Mouse (Mus musculus) layer of hippocampus, adult 11-12 months (tissue): ENCODE results near the gene Afap1l2.

Experiments used
- DNase-seq: peaks from one replicate; pipeline ENCODE4 v3.0.0; 2022; ENCODE audit warnings: low spot score

The Afap1l2 gene

DNA sequence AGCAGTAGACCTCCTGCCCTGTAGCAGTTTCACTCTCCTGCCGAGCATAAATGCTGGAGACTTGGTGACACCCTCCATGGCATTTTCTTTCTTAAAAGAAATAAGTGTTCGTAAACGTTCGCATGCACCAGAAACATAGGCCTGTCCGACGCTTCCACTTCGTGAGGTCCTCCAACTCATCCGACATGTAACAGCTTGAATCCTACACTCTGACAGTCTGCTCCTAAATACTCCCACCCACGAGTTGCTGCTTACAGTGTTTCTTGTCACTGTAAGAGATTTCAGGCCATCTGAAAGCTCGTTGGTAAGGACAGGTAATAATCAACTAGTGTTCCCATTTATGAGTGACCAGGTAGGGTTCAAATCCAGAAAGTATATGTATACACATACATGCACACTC is 120.1 kb downstream of the Afap1l2 start:
- no peak for DNase-seq

DNA sequence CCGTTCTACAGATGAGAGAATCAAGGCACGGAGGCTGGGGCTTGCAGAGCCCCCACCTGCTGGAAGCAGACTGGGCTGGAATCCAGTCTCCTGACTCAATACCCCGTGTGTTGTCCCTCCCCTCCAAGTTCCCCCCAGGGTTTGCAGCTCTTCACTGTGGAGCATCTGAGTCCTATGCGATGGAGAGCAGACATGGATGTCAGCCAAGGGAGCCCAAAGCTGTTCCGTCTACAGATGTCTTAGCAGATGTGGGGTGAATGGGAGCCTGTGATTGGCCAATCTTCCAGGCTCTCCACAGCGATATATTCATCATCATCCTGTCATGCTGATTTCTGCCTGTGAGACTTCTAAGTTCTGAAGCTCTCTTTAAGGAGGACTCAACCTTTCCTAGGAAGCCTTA is 130.7 kb downstream of the Afap1l2 start:
- DNase-seq = no peak

DNA sequence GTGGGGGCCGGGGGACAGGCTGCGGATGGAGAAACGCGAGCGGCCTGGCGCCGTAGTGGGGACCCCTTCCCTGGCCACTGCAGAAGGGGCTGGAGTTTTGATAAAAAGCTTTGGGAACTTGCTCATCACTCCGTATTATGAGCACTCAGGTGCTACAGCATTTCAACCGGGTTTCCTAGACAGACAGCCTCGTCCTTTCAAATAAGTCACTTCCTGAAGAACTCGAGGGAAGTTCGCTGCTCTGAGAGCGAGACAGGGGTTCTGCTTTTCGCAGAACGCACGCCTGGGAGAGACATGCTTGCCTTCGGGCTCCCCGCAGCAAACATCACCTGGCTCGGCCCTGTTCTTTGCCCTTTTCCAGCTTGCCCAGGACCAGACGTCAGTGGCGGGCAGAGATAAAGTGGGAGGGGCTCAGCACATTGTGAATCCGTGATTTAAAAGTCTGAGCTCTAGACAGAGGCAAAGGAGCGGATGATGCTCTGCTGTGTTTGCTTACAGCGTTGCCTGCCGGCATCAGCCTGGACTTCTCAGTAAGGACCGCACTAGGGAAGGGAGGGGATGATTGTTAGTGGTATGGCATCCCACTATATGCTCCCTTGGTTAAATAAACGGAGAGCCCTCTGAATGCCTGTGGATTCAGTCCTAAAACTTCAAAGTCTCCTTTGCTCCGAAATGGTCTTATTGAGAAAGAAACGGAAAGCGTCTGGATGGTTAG is 133.3 kb downstream of the Afap1l2 start:
- DNase-seq = no peak

DNA sequence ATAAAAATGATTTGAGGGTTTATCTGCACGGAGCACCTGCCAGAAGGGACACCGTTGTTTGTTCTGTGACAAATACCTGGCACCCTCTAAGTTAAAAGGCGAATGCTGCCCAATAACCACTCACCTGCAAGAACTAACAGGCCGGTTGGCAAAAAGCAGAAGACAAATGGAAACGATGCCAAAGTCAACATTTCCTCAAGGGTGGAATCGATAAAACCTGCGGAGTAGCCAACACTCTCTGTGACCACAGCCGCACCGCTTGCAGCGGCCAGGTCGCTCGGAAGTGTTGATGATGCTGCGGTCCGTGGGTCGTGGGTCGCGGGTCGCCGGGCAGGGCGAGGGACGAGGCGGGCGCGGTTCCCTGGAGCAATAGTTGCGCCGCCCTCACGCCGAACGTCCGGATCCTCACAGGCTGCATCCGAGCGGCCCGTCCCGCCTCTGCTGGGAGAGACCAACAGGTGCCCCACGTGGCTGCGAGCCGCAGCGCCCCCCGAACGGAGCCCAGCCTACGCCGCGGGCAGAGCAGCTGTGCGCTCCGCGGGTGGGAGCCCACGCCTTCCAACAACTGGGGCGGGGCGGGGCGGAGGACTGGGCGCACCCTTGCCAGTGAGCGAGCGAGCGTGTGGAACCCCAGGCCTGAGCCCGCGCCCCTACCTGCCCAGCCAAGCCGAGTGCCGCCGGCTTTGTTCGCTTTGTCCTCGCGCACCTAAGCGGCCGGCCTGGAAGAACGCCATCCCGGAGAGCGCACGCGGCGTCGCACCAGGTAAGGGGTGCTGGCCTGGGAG is 134.0 kb downstream of the Afap1l2 start, which contains the start of gene Vwa2:
Vwa2 (plus strand) TSS at position 434 of the 785 bp plus-strand sequence.
- DNase-seq = no peak

DNA sequence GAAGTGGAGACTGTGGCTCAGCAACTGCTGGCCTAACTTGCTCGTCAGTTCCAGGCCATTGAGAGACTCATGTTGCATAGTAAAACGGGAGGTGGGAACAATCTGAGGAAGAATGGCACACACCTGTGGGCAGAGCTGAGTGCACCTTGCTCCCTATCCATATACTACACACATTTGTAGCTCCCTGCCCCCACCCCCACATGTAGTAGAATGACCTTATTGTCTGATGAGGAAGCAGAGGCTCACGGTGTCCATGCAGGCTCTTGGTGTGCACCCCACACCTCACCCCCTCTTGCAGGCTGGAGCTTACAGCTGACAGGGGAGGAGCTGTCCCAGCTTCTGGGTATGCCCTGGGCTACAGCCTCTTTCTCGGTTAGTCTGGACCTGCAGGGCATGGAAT is 140.3 kb downstream of the Afap1l2 start:
- DNase-seq = no peak
